Mouse (Mus musculus): ENCODE results near the gene Afg3l1. TPM values are rescaled to one million over a fixed set of nuclear protein-coding genes. Genes with fewer than 3 reads are reported as not detected.
A peak's percentile ranks its signal among the peaks of the same experiment; 100 is the strongest.
"Not testable (repeated sequence)": the region's sequence is repeated elsewhere in the genome, so short reads cannot be mapped to it uniquely, and the experiment has no call there.

The Afg3l1 gene
- polyA plus RNA-seq, 1 experiment from 2014 or later = 66.8 TPM

- Histone ChIP-seq H3K4me3 (replicated peaks) (peak overlapping the region; percentile 68), H3K4me1 (peaks cover 13% of the 10 kb centered on the region), H3K4me2 (peak overlapping the region; percentile 65), H3K27ac (peak overlapping the region; percentile 86; the same call in 1 of the 2 replicates), H3K9me3 (replicated peaks) (no peaks in the 10 kb centered on the region), H3K36me3 (no peaks in the 10 kb centered on the region), H3K9ac (peak overlapping the region; percentile 60), H3K27me3 (no peaks in the 10 kb centered on the region)
- WGBS = 22% methylated on average over 4 of the region's 4 CpGs
- ATAC-seq (replicated peaks; ENCODE audit: low FRiP score) = peak; percentile 23; the same call in 1 of the 2 replicates
Measured at GRCm38 (mm10) chr8:123443576-123443921, 34.2 kb upstream of the Afg3l1 start.

GRCm38 (mm10) chr8:123444131-123444530 is 33.6 kb upstream of the Afg3l1 start:
- H3K9ac ChIP-seq = no peak overlapping the region
- H3K36me3 ChIP-seq = peaks cover 2% of the 10 kb centered on the region; the same call in 1 of the 2 replicates
- H3K4me3 ChIP-seq (replicated peaks) = peak overlapping the region; percentile 68

GRCm38 (mm10) chr8:123445981-123446380 is 31.7 kb upstream of the Afg3l1 start:
- Histone ChIP-seq H3K36me3 (peaks cover 14% of the 10 kb centered on the region), H3K4me1 (peaks cover 13% of the 10 kb centered on the region), H3K27ac (no peak overlapping the region), H3K27me3 (no peaks in the 10 kb centered on the region), H3K4me3 (replicated peaks) (no peak overlapping the region), H3K4me2 (no peak overlapping the region), H3K9ac (no peak overlapping the region), H3K9me3 (replicated peaks) (no peaks in the 10 kb centered on the region)
- WGBS = 86% methylated on average over 10 of the region's 10 CpGs
- ATAC-seq (replicated peaks; ENCODE audit: low FRiP score) = no peak

More at GRCm38 (mm10) chr8:123444131-123444530, 33.6 kb upstream of the Afg3l1 start:
- Histone ChIP-seq H3K27ac (no peak overlapping the region), H3K4me2 (peak overlapping the region; percentile 65), H3K9me3 (replicated peaks) (no peaks in the 10 kb centered on the region), H3K4me1 (peaks cover 13% of the 10 kb centered on the region), H3K27me3 (no peaks in the 10 kb centered on the region)
- WGBS = 79% methylated on average over 6 of the region's 6 CpGs
- ATAC-seq (replicated peaks; ENCODE audit: low FRiP score) = no peak

GRCm38 (mm10) chr8:123446799-123447198 is 30.9 kb upstream of the Afg3l1 start:
- Histone ChIP-seq H3K4me3 (replicated peaks) (no peak overlapping the region), H3K4me1 (peaks cover 13% of the 10 kb centered on the region), H3K27me3 (no peaks in the 10 kb centered on the region), H3K27ac (no peak overlapping the region), H3K9me3 (replicated peaks) (no peaks in the 10 kb centered on the region), H3K4me2 (no peak overlapping the region), H3K36me3 (peaks cover 20% of the 10 kb centered on the region), H3K9ac (no peak overlapping the region)
- 94% methylated on average over 6 of the region's 6 CpGs for WGBS
- no peak for ATAC-seq (replicated peaks; ENCODE audit: low FRiP score)

GRCm38 (mm10) chr8:123450783-123451182 is 26.9 kb upstream of the Afg3l1 start:
- H3K36me3 ChIP-seq = peaks cover 57% of the 10 kb centered on the region
- no peak overlapping the region for H3K9ac ChIP-seq
- no peak for ATAC-seq (replicated peaks; ENCODE audit: low FRiP score)
- no peaks in the 10 kb centered on the region for H3K9me3 ChIP-seq (replicated peaks)
- H3K27ac ChIP-seq = no peak overlapping the region
- no peak overlapping the region for H3K4me2 ChIP-seq
- H3K4me3 ChIP-seq (replicated peaks) = no peak overlapping the region
- no peaks in the 10 kb centered on the region for H3K4me1 ChIP-seq
- 89% methylated on average over 5 of the region's 5 CpGs for WGBS
- H3K27me3 ChIP-seq = no peaks in the 10 kb centered on the region

DNA sequence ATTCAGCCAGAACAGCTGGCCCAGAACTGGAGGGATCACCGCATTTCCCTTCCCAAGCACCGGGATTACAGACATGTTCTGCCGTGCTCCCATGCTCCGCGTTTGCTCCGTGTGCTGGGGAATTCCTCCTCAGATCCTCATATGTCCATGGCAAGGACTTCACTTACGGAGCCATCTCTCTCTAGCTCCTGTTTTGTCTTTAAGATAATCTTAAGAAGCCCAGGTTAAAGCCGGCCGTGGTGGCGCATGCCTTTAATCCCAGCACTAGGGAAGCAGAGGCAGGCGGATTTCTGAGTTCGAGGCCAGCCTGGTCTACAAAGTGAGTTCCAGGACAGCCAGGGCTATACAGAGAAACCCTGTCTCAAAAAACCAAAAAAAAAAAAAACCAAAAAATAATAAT is 26.0 kb upstream of the Afg3l1 start:
- ATAC-seq (replicated peaks; ENCODE audit: low FRiP score); H3K27ac ChIP-seq; H3K4me1 ChIP-seq; H3K27me3 ChIP-seq; H3K4me3 ChIP-seq (replicated peaks); H3K9me3 ChIP-seq (replicated peaks); H3K4me2 ChIP-seq; H3K9ac ChIP-seq: not testable (repeated sequence)
- H3K36me3 ChIP-seq = peaks cover 66% of the 10 kb centered on the region
- WGBS = 94% methylated on average over 12 of the region's 12 CpGs

DNA sequence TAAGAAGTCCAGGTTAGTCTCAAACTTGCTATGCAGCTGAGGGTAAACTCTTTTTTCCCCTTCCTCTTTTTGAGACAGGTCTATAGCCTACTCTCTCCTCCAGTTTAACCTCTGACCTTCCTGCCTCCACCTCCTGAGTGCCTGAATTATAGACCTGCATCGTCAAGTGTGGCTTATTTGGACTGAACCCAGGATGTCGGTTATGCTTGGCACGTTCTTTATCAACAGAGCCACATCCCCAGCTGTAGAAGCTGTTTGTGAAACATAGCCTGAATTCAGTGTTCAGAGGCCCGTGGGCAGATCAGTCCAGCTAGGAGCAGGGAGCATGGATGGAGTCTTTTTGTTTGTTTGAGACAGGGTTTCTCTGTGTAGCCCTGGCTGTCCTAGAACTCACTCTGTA is 25.6 kb upstream of the Afg3l1 start:
- H3K4me1 ChIP-seq = no peaks in the 10 kb centered on the region
- H3K27me3 ChIP-seq = no peaks in the 10 kb centered on the region
- H3K9ac ChIP-seq = no peak overlapping the region
- 67% methylated on average over 4 of the region's 4 CpGs for WGBS
- H3K27ac ChIP-seq = no peak overlapping the region
- no peak overlapping the region for H3K4me2 ChIP-seq
- H3K36me3 ChIP-seq = peaks cover 69% of the 10 kb centered on the region
- no peaks in the 10 kb centered on the region for H3K9me3 ChIP-seq (replicated peaks)
- no peak overlapping the region for H3K4me3 ChIP-seq (replicated peaks)
- ATAC-seq (replicated peaks; ENCODE audit: low FRiP score) = no peak

DNA sequence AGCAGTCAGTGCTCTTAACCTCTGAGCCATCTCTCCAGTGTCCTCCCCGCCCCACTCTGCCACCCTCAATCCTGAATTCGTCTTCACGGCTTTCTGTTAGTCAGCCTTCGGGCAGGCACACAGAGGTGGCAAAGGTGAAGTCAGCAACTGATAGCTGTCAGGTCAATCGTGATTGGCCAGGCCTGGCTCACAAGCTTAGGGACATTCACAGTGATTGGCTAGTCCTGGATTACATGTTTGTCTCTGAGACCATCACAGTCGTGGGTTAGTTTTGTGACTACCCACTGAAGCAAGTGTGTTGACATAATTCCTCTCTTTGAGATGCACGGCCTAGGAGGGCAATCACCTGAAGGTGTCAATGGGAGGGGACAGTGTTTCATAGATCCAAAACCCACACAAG is 24.4 kb upstream of the Afg3l1 start:
- ATAC-seq (replicated peaks; ENCODE audit: low FRiP score) = no peak
- Histone ChIP-seq H3K9ac (no peak overlapping the region), H3K4me3 (replicated peaks) (no peak overlapping the region), H3K36me3 (peaks cover 79% of the 10 kb centered on the region), H3K4me1 (no peaks in the 10 kb centered on the region), H3K4me2 (no peak overlapping the region), H3K9me3 (replicated peaks) (no peaks in the 10 kb centered on the region), H3K27ac (no peak overlapping the region), H3K27me3 (no peaks in the 10 kb centered on the region)
- 77% methylated on average over 7 of the region's 7 CpGs for WGBS

DNA sequence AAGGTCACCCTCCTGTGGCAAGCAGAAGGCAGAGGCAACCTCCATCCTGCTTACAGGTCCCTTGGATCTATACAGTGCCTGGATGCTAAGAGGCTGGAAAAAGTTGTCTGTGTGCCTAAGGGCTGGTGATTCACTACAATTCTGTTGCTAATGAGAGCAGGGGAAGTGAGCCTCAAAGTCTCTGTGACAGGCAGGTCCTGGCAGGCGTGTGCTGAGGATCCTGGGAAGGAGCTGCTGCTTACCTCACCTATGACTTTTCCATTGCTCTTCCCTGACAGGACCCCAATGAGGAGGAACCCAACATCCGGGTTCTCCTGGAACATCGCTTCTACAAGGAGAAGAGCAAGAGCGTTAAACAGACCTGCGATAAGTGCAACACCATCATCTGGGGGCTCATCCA is 23.8 kb upstream of the Afg3l1 start:
- ATAC-seq (replicated peaks; ENCODE audit: low FRiP score) = no peak
- no peak overlapping the region for H3K4me3 ChIP-seq (replicated peaks)
- H3K4me2 ChIP-seq = no peak overlapping the region
- H3K9ac ChIP-seq = no peak overlapping the region
- no peaks in the 10 kb centered on the region for H3K9me3 ChIP-seq (replicated peaks)
- peaks cover 86% of the 10 kb centered on the region for H3K36me3 ChIP-seq
- 79% methylated on average over 5 of the region's 5 CpGs for WGBS
- no peak overlapping the region for H3K27ac ChIP-seq
- no peaks in the 10 kb centered on the region for H3K4me1 ChIP-seq
- H3K27me3 ChIP-seq = no peaks in the 10 kb centered on the region

GRCm38 (mm10) chr8:123454559-123454958 is 23.1 kb upstream of the Afg3l1 start:
- Histone ChIP-seq H3K27ac (no peak overlapping the region), H3K9me3 (replicated peaks) (no peaks in the 10 kb centered on the region), H3K27me3 (no peaks in the 10 kb centered on the region), H3K4me1 (no peaks in the 10 kb centered on the region), H3K4me3 (replicated peaks) (no peak overlapping the region), H3K4me2 (no peak overlapping the region), H3K9ac (no peak overlapping the region), H3K36me3 (peaks cover 87% of the 10 kb centered on the region)
- WGBS = 95% methylated on average over 6 of the region's 6 CpGs
- no peak for ATAC-seq (replicated peaks; ENCODE audit: low FRiP score)

- no peak for ATAC-seq (replicated peaks; ENCODE audit: low FRiP score)
- WGBS = 85% methylated on average over 4 of the region's 4 CpGs
- no peak overlapping the region for H3K4me2 ChIP-seq
Measured at GRCm38 (mm10) chr8:123463651-123464050, 14.1 kb upstream of the Afg3l1 start.

DNA sequence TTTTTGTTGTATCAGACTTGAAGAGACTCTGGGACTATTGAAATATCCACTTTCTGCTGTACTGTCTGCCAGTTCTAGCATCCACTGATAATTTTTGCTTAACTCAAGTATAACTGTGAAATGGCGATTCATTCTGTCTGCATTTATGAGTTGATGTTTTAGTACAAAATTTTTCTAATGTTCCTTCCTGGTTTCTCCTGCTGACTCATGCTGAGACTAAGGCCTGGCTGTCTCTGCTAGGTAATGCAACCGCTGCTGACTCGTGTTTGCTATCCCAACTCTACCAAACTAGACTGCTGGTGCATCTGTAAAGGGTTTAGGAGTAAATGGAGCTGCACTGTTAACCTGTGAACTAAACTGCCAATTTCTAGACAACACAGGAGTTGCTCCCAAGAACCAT is 10.2 kb upstream of the Afg3l1 start:
- no peak for ATAC-seq (replicated peaks; ENCODE audit: low FRiP score)
- H3K4me3 ChIP-seq (replicated peaks) = no peak overlapping the region
- no peak overlapping the region for H3K27ac ChIP-seq
- peaks cover 8% of the 10 kb centered on the region for H3K36me3 ChIP-seq
- H3K4me1 ChIP-seq = no peaks in the 10 kb centered on the region
- H3K27me3 ChIP-seq = peaks cover 3% of the 10 kb centered on the region; the same call in 1 of the 2 replicates
- no peaks in the 10 kb centered on the region for H3K9me3 ChIP-seq (replicated peaks)
- no peak overlapping the region for H3K4me2 ChIP-seq
- no peak overlapping the region for H3K9ac ChIP-seq
- 77% methylated on average over 3 of the region's 3 CpGs for WGBS

More at GRCm38 (mm10) chr8:123463651-123464050, 14.1 kb upstream of the Afg3l1 start:
- no peaks in the 10 kb centered on the region for H3K4me1 ChIP-seq
- no peak overlapping the region for H3K4me3 ChIP-seq (replicated peaks)
- no peak overlapping the region for H3K27ac ChIP-seq
- H3K9ac ChIP-seq = no peak overlapping the region
- H3K36me3 ChIP-seq = peaks cover 45% of the 10 kb centered on the region
- no peaks in the 10 kb centered on the region for H3K27me3 ChIP-seq
- no peaks in the 10 kb centered on the region for H3K9me3 ChIP-seq (replicated peaks)

- H3K4me3 ChIP-seq (replicated peaks); H3K36me3 ChIP-seq; H3K27me3 ChIP-seq; H3K4me1 ChIP-seq; H3K9ac ChIP-seq; H3K9me3 ChIP-seq (replicated peaks); ATAC-seq (replicated peaks; ENCODE audit: low FRiP score); H3K4me2 ChIP-seq; H3K27ac ChIP-seq: not testable (repeated sequence)
- 58% methylated on average over 6 of the region's 6 CpGs for WGBS
Measured at GRCm38 (mm10) chr8:123472991-123473390, 4.7 kb upstream of the Afg3l1 start.
